Mouse (Mus musculus): ENCODE data around the gene Trim71.

Gene Trim71

DNA sequence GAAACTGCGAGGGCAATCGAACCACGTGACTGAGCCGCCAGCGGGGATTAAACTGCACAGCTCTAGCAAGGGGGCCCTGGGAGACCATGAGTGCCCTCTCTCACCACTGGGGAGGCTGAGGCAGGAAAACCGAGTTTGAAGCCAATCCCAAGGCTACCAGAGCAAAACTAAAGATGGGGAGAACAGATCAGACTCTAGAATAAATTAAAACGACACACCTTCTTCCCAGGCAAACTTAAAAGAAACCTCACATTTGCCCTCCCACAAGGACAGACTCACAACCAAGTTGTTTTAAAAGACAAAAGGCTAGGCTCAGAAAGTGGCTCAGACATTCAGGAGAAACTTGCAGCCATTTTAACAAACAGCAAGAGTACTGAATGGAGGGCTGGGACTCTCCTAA lies 7.1 kb downstream of the Trim71 start:
- no peak for DNase-seq (ENCODE audit: low read depth, low spot score)

GRCm38 (mm10) chr9:114556276-114556855 lies 7.8 kb downstream of the Trim71 start:
- DNase-seq (ENCODE audit: low read depth, low spot score): no peak

GRCm38 (mm10) chr9:114554355-114554979 lies 9.7 kb downstream of the Trim71 start:
- DNase-seq (ENCODE audit: low read depth, low spot score): no peak

- DNase-seq (ENCODE audit: low read depth, low spot score): no peak
Measured at GRCm38 (mm10) chr9:114553828-114554227, 10.3 kb downstream of the Trim71 start.

GRCm38 (mm10) chr9:114550033-114550432 lies 14.1 kb downstream of the Trim71 start:
- no peak for DNase-seq (ENCODE audit: low read depth, low spot score)

DNA sequence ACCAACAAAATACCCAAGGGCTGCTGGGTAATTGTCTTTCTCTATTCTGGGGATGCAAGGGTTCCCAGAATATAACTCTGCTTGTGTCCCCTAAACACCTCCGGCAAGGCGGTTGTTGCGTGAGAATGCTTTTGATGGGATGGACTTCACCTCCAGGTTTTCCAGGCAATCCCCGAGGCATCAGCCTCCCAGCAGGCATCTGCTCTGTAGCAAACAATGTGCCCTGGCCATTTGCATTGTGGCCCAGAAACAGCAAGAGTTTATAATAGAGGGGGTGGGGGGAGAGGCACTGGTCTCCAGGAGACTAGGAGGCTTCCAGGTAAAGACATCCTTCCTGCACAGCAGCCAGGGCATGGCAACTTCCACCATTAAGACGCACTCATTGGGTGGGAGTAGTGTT lies 15.1 kb downstream of the Trim71 start:
- DNase-seq (ENCODE audit: low read depth, low spot score): no peak

DNA sequence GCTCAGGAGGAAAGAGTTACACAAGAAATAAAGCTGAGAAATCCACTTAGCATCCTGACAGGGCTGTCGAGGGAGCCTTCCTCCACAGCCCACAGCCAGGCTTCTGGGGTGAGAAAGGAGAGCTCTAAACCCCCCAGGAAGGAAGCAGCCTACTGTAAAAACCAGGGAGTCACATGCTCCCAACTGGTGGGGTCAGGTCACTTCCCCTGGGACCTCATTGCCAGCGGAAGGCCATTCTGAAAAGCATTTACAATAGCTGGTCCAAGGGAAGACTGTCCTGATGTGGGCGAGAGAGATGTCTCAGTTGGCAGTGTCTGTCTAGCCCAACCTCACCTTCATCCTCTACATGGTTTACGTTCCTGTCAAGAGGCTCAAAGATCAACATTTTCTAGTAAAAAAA lies 15.7 kb downstream of the Trim71 start:
- no peak for DNase-seq (ENCODE audit: low read depth, low spot score)

- peak; percentile 16 for DNase-seq (ENCODE audit: low read depth, low spot score)
Measured at GRCm38 (mm10) chr9:114547643-114548077, 16.5 kb downstream of the Trim71 start.

GRCm38 (mm10) chr9:114546765-114547164 lies 17.4 kb downstream of the Trim71 start:
- DNase-seq (ENCODE audit: low read depth, low spot score): peak; percentile 71

GRCm38 (mm10) chr9:114544754-114545393 lies 19.3 kb downstream of the Trim71 start:
- DNase-seq (ENCODE audit: low read depth, low spot score): no peak

DNA sequence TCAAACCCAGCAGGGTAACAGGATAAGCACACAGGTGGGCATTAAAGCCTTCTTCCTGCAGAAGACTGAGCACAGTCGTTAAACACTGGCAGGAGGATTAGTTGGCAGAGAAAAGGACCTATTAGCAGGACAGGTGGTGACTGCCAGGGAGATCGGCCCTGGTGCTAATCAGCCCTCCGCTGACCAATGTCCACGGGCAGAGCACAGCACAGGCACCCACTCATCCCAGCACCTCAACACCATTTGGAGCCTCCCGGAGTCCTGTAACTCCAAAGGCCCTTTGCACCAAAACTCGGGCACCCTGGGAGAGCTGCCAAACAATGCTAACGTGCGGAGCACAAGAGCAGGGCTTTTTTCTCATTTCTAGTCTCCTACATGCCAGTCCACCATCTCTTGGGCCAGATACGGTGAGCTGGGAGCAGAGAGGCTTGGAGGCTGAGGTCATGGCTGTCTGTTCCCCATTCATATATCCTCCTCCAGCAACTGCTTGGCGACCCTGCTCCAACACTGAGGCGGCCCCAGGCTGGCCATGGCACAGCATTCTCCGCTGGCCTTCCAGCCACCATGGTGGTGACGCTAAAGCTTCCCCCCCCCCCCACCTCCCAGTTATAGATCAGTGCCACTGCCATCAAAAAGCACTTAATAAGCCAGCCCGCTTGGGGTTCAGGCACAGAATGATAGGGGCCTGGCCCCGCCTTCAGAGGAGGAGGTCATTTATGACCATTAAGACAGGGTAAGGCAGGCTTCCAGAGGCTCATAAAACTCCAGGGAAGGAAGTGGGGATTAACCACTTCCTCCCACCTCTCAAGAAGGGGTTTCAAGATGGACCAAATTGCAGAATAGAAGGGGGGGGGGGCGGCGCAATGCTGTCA lies 20.1 kb downstream of the Trim71 start:
- DNase-seq (ENCODE audit: low read depth, low spot score): no peak

GRCm38 (mm10) chr9:114541279-114541741 lies 22.9 kb downstream of the Trim71 start:
- DNase-seq (ENCODE audit: low read depth, low spot score): no peak

- no peak for DNase-seq (ENCODE audit: low read depth, low spot score)
Measured at GRCm38 (mm10) chr9:114538996-114539563, 25.1 kb downstream of the Trim71 start.

DNA sequence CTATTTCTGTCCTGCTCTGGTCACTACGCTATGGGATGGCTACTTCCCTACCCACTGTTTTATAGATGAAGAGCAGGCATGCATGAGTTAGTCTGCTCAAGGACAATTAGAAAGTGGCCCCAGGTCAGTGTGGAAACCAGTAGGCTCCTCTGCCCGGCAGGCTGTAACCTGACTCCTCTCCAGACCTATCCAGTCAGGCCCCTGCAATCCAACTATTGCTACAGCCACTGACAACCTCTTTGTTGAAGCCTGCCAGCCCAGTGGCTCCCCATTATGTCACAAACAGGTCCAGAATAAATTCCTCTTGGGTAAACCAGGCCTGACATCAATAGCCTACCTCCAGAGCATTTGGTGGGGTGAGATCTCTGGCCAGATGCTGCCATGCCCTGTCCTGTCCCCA lies 27.5 kb downstream of the Trim71 start:
- no peak for DNase-seq (ENCODE audit: low read depth, low spot score)

DNA sequence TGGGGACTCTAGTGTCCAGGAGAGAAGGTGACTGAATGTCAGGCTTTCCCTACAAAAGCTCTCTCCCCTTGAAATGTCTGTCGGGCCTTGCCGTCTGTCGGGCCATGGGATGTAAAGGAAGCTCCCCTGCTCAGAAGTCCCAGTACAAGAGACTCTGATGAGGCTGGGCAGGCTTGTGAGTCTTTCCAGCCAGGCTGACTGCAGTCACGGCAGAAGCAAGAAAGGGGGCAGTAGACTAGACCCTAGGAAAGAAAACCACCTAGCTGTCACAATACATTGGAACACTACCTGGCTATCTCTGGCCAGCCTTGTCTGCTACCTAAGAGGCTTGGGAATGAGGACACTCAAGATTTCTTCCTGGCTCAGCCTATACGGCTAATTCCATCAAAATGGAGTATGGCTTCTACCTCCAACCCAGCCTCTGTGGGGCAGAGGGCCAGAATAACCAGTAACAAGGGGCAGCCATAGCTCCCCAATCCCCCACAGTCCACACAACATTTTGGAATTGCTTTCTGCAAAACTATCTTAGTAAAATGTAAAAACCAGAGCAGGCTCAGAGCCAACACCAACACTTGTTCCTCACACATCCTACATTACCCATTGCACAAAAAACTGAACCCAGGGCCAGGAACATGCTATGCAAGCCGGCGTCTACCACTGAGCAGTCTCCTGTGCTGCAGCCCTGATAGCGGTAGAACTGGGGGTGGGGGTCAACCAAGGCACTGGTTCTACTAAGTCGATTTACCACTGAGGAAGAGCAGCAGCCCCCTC lies 29.2 kb downstream of the Trim71 start:
- no peak for DNase-seq (ENCODE audit: low read depth, low spot score)

DNA sequence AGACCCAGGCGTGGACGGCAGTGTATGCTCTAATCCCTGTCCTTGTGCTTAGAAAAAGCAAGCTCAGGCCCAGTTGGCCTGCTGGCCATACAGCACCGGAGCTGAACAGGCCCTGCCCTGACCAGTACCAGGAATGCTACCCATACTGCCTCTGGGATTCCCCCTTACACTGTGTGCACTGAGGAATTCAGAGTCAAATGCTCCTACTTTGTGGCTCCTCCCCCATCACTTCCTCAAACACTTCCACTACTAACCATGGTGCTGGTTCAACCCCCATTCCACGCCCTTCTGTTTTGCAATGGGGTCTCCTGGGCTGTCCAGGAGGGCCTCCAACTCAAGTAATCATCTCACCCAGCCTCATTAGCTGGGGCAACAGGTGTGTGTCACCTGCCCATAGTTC lies 30.3 kb downstream of the Trim71 start:
- no peak for DNase-seq (ENCODE audit: low read depth, low spot score)

GRCm38 (mm10) chr9:114531276-114531675 lies 32.9 kb downstream of the Trim71 start:
- no peak for DNase-seq (ENCODE audit: low read depth, low spot score)

GRCm38 (mm10) chr9:114528680-114529048 lies 35.5 kb downstream of the Trim71 start:
- DNase-seq (ENCODE audit: low read depth, low spot score): no peak

DNA sequence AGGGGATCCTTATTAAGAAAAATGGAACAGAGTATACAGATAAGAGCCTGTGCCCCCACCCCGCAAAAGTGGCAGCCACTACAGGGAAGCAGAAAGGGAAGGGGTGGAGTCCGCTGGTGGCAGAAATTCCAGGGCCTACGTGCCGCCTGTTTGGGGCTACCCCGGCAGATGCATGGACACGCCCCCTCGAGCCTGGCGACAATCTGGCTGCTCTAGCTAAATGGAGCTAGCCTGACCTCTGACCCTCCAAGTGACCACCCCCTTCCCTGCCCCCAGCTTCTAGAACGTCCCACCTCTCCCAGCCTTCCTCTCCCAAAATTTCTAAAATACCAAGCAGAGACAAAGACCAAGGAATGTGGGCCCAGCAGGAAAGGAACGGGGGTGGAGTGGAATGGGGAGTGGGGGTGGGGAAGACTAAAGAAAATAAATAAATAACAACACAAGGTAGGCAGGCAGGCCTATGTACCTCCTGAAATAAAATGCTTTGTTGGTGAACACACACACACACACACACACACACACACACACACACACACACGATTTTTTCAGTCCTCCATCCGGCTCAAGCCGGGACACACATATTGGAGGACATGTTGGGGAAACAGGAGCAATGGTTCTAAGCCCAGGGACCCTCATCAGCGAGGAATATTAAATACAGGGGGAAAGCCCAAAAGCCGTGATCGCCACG lies 36.0 kb downstream of the Trim71 start:
- DNase-seq (ENCODE audit: low read depth, low spot score): no peak

- DNase-seq (ENCODE audit: low read depth, low spot score): peak; percentile 76
Measured at GRCm38 (mm10) chr9:114527085-114527484, 37.1 kb downstream of the Trim71 start.

Measured in CD4-positive, CD25-positive, alpha-beta regulatory T cell, adult 2 months (primary cell).